Mouse (Mus musculus) myocyte (in vitro differentiated cells): ENCODE measurements around the gene Gm17409. TPM values are rescaled to one million over a fixed set of nuclear protein-coding genes. Genes with fewer than 3 reads are reported as not detected.

Experiments
- H3K27me3 ChIP-seq: one replicate; pipeline ENCODE4 v1.6.1; 2011; ENCODE audit not compliant: control insufficient read depth, insufficient read depth, insufficient read length
- H3K36me3 ChIP-seq: one replicate; pipeline ENCODE4 v1.6.1; 2011; ENCODE audit not compliant: control insufficient read depth, insufficient read depth
- H3K4me2 ChIP-seq: one replicate; pipeline ENCODE4 v1.6.1; 2011; ENCODE audit warnings: low read depth, control low read depth
- H3K4me3 ChIP-seq: one replicate; pipeline ENCODE4 v1.5.1; 2011; ENCODE audit warnings: mild to moderate bottlenecking, control low read depth, moderate library complexity
- H3K79me2 ChIP-seq: one replicate; pipeline ENCODE4 v1.6.1; 2011; ENCODE audit not compliant: control insufficient read depth, insufficient read depth
- H3ac ChIP-seq: one replicate; pipeline ENCODE4 v1.6.1; 2011; ENCODE audit not compliant: control insufficient read depth, insufficient read length
- CEBPB ChIP-seq: IDR thresholded peaks from 2 replicates; pipeline ENCODE4 v1.6.1; 2011; ENCODE audit warnings: mild to moderate bottlenecking, moderate library complexity; ENCODE audit not compliant: poor library complexity, insufficient read depth, severe bottlenecking
- E2F4 ChIP-seq: IDR thresholded peaks from one replicate; pipeline ENCODE4 v1.6.1; 2011; ENCODE audit warnings: mild to moderate bottlenecking, control low read depth, moderate library complexity; ENCODE audit not compliant: insufficient read depth
- MAX ChIP-seq: IDR thresholded peaks from one replicate; pipeline ENCODE4 v1.6.1; 2011; ENCODE audit warnings: low read depth, mild to moderate bottlenecking, control low read depth
- MYOD1 ChIP-seq, 3 experiments: IDR thresholded peaks; one replicate each; pipeline ENCODE4 v1.6.1; 2011; ENCODE audit warnings: control low read depth in 2 of 3, low read depth in 2 of 3, mild to moderate bottlenecking in 2 of 3, moderate library complexity in 1 of 3; ENCODE audit not compliant: insufficient read length in 2 of 3, control insufficient read depth in 1 of 3
- MYOG ChIP-seq, 3 experiments: IDR thresholded peaks; one replicate each; pipeline ENCODE4 v1.6.1; 2011; ENCODE audit warnings: control low read depth in 2 of 3, low read depth in 2 of 3, mild to moderate bottlenecking in 2 of 3; ENCODE audit not compliant: insufficient read length in 2 of 3, control insufficient read depth in 1 of 3, insufficient read depth in 1 of 3
- POLR2A ChIP-seq: IDR thresholded peaks from one replicate; pipeline ENCODE4 v1.6.1; 2011; ENCODE audit warnings: low read depth, mild to moderate bottlenecking, control low read depth, moderate library complexity; ENCODE audit not compliant: insufficient read length
- POLR2AphosphoS2 ChIP-seq: IDR thresholded peaks from one replicate; pipeline ENCODE4 v1.6.1; 2011; ENCODE audit warnings: low read depth, control low read depth; ENCODE audit not compliant: insufficient read length
- REST ChIP-seq: IDR thresholded peaks from one replicate; pipeline ENCODE4 v1.6.1; 2011; ENCODE audit warnings: mild to moderate bottlenecking, control low read depth, moderate library complexity; ENCODE audit not compliant: insufficient read depth, insufficient read length
- SRF ChIP-seq: IDR thresholded peaks from one replicate; pipeline ENCODE4 v1.6.1; 2011; ENCODE audit warnings: low read depth; ENCODE audit not compliant: control insufficient read depth, insufficient read length
- TCF12 ChIP-seq: IDR thresholded peaks from one replicate; pipeline ENCODE4 v1.6.1; 2011; ENCODE audit warnings: mild to moderate bottlenecking, control low read depth; ENCODE audit not compliant: poor library complexity, insufficient read depth, severe bottlenecking
- TCF3 ChIP-seq: IDR thresholded peaks from one replicate; pipeline ENCODE4 v1.6.1; 2011; ENCODE audit warnings: low read depth, control low read depth; ENCODE audit not compliant: insufficient read length
- USF1 ChIP-seq: IDR thresholded peaks from one replicate; pipeline ENCODE4 v1.6.1; 2011; ENCODE audit warnings: low read depth, mild to moderate bottlenecking, control low read depth, moderate library complexity
- polyA plus RNA-seq: library from polyadenylated mRNA; unstranded; fragments of >200 nt; fragmentation: generic; extraction: Trizol; gene quantifications from one replicate; pipeline ENCODE4 v1.2.1, GENCODE M21; 2012; ENCODE audit warnings: missing spikeins

The Gm17409 gene
- polyA plus RNA-seq, result not detected

DNA sequence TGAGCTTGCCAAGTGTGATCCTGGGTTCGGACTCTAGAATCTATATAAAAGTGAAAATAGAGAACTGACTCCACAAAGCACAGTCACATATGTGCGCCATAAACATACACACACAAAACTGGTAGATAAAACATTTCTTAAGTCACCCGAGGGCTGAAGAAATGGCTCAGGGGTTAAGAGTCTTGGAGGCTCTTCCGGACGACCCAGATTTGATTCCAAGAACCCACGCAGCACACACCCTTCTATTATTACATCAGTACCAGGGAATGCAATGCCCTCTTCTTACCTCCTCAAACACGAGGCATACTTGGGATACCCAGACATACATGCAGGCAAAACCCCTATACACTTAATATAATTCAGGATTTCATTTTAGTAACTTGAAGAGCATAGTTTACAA is at the start of gene Gm17409:
TSS of gene Gm17409 (plus strand) at position 301 of the 400 bp plus-strand sequence.
- no peak for TF ChIP-seq TCF12

DNA sequence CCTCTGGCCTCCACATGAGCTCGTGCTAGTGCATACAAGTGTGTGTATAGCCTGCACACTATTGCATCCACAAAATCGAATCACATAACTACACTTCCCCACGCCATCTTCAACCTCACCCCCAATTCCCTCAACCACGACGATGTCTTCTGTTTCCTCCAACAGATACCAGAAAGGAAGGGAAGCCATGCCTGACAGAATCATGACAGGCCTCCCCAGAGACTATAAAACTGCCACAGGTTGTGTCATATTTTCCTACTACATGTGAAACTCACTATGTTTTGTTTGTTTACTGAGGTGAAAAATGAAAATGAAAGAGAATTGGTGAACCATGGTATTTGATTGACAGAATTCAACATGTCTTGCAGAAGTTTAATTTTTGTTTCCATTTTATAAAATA is 46.6 kb upstream of the Gm17409 start:
- Histone ChIP-seq H3K36me3 (no peaks in the 10 kb centered on the region), H3K79me2 (no peaks in the 10 kb centered on the region), H3K27me3 (no peaks in the 10 kb centered on the region), H3ac (no peak overlapping the region), H3K4me3 (no peak overlapping the region), H3K4me2 (no peak overlapping the region)
- TF ChIP-seq POLR2A, result no peak
- no peak for TF ChIP-seq MAX
- no peak for TF ChIP-seq SRF
- no peak for TF ChIP-seq TCF12
- no peak for TF ChIP-seq POLR2AphosphoS2
- no peak for TF ChIP-seq USF1
- no peak for TF ChIP-seq TCF3
- TF ChIP-seq MYOG (IDR thresholded peaks at IDR 0.05; ENCODE audit: control insufficient read depth in 1 of 3, insufficient read depth in 1 of 3, insufficient read length in 2 of 3, low read depth in 2 of 3), result no peak
- no peak for TF ChIP-seq CEBPB
- no peak for TF ChIP-seq MYOD1 (IDR thresholded peaks at IDR 0.05; ENCODE audit: control insufficient read depth in 1 of 3, insufficient read length in 2 of 3, low read depth in 2 of 3)
- no peak for TF ChIP-seq E2F4
- no peak for TF ChIP-seq REST

More for the DNA sequence above, at the start of gene Gm17409:
- H3K27me3 ChIP-seq, result no peaks in the 10 kb centered on the region
- H3K79me2 ChIP-seq, result no peaks in the 10 kb centered on the region
- no peak within 1 kb of the TSS for H3ac ChIP-seq
- H3K4me3 ChIP-seq, result no peak within 1 kb of the TSS
- peaks cover 45% of the 10 kb centered on the region for H3K36me3 ChIP-seq
- H3K4me2 ChIP-seq, result no peak within 1 kb of the TSS

DNA sequence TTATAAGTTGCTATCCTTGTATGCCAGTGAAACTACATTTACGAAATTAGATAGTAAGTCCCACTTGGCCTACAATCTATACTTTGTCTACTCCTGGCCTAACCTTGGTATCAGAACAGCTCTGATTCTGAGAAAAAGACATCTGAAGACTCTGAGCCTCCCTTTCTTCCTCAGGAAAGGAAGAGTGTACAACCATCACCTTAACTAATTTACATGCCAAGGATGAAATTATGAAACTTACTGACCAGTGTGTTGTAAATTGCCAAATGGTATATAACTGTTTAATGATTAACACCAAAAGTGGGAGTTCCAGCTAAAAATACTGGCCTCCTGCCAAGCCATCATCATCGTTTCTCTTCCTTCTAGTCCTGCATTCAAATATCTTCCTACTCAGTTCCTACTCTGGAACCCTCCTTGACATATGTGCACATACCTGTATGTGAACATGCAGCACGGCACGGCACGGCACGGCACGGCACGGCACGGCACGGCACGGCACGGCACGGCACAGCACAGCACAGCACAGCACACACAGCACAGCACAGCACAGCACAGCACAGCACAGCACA is 44.4 kb upstream of the Gm17409 start:
- H3ac ChIP-seq, result no peak overlapping the region

DNA sequence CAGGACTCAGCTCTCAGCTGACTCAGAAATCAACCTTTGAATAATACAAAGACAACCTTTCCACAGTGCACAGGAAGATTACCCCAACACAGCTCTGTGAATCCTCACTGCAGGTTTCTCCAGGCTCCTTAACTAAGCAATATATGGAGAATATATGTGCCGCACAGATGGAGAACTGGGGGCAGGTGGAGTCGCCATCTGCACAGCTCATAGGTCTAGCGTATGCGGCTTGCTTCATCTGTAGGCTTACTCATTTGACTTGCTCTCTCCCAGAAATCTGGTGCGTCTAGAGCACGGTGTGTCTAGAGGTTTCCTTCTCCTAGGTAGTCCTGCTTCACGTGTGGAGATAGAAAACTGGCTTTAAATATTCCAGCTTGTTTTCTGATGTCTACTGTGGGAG is 37.7 kb upstream of the Gm17409 start:
- TF ChIP-seq POLR2AphosphoS2 (no peak), REST (no peak), CEBPB (no peak), TCF12 (no peak), TCF3 (no peak), E2F4 (no peak), USF1 (no peak), MYOG (IDR thresholded peaks at IDR 0.05; ENCODE audit: control insufficient read depth in 1 of 3, insufficient read depth in 1 of 3, insufficient read length in 2 of 3, low read depth in 2 of 3) (no peak), SRF (no peak), MAX (no peak), POLR2A (no peak), MYOD1 (IDR thresholded peaks at IDR 0.05; ENCODE audit: control insufficient read depth in 1 of 3, insufficient read length in 2 of 3, low read depth in 2 of 3) (no peak)
- Histone ChIP-seq H3K27me3 (no peaks in the 10 kb centered on the region), H3K36me3 (peaks cover 4% of the 10 kb centered on the region), H3K4me3 (no peak overlapping the region), H3K4me2 (no peak overlapping the region), H3ac (no peak overlapping the region), H3K79me2 (no peaks in the 10 kb centered on the region)

More for the DNA sequence above, 44.4 kb upstream of the Gm17409 start:
- Histone ChIP-seq H3K4me2 (no peak overlapping the region), H3K79me2 (no peaks in the 10 kb centered on the region), H3K27me3 (no peaks in the 10 kb centered on the region), H3K4me3 (no peak overlapping the region), H3K36me3 (no peaks in the 10 kb centered on the region)
- TF ChIP-seq REST (no peak), SRF (no peak), E2F4 (no peak), CEBPB (no peak)

DNA sequence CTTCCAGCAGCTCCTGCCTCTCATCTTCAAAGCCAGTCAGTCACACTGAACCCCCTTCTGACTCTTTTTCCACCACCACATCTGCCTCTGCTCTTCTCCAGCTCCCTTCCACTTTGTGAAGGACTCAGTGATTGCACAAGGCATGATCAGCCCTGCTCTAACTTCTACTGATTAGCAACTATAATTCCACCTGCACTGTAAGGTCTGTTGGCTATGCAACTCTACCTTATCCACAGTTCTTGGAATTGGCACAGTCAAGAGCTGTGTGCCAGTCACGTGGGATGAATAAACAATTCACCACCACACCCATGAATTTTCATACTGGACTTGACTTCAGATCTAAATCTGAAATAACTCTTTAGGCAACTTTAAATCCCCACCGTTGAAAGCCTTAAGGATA is 36.6 kb upstream of the Gm17409 start:
- Histone ChIP-seq H3K4me3 (no peak overlapping the region), H3ac (no peak overlapping the region), H3K4me2 (no peak overlapping the region), H3K79me2 (no peaks in the 10 kb centered on the region), H3K36me3 (peaks cover 4% of the 10 kb centered on the region), H3K27me3 (no peaks in the 10 kb centered on the region)
- no peak for TF ChIP-seq MYOD1 (IDR thresholded peaks at IDR 0.05; ENCODE audit: control insufficient read depth in 1 of 3, insufficient read length in 2 of 3, low read depth in 2 of 3)
- no peak for TF ChIP-seq USF1
- no peak for TF ChIP-seq TCF3

DNA sequence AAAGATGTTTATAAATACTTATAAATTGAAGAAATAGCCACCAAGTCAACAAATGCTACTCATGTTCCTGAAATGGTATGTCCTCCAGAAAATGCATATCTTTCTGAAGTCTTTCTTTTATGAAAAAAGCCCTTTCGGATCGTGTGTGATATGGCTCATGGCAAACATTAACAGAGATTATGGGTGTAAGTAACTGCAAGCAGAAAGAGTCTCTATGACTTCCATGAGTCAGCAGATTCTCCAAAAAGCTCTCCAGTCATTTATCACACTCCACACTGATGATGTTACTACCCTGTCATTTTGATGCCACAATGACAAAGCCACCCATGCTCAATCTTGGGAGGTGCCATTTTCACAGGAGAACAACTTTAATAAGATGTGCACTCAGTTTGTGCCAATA is 35.5 kb upstream of the Gm17409 start:
- Histone ChIP-seq H3K79me2 (no peaks in the 10 kb centered on the region), H3K4me2 (no peak overlapping the region), H3K4me3 (no peak overlapping the region), H3K36me3 (peaks cover 8% of the 10 kb centered on the region), H3K27me3 (no peaks in the 10 kb centered on the region), H3ac (no peak overlapping the region)
- TF ChIP-seq USF1 (no peak), MAX (no peak)
